Mouse (Mus musculus) limb, embryonic 14.5 days (tissue): Measurements from ENCODE around the gene Ppip5k1. TPM values are rescaled to one million over a fixed set of nuclear protein-coding genes. Genes with fewer than 3 reads are reported as not detected.

ENCODE experiments used
- ATAC-seq: fragments of 200-750 bp; cut with Nextera tagmentation; 2 replicates; pipeline ENCODE4 v1.8.0; 2017; ENCODE audit warnings: low read depth, moderate number of reproducible peaks, moderate TSS enrichment; ENCODE audit not compliant: low FRiP score
- DNase-seq: peaks from one replicate; pipeline ENCODE4 v3.0.0-alpha.2; 2015; ENCODE audit warnings: low spot score
- H3K27ac ChIP-seq: fragments of 300-500 bp; sonication (generic); replicated peaks from 2 replicates; pipeline ENCODE4 v1.5.1; 2014; ENCODE audit warnings: low read depth, mild to moderate bottlenecking, low read length, moderate library complexity, mixed read lengths
- H3K27me3 ChIP-seq: fragments of 300-500 bp; sonication (generic); 2 replicates; pipeline ENCODE4 v1.6.1; 2014; ENCODE audit warnings: low read length, mixed read lengths; ENCODE audit not compliant: control insufficient read depth, insufficient read depth
- H3K36me3 ChIP-seq: fragments of 300-500 bp; sonication (generic); 2 replicates; pipeline ENCODE4 v1.6.1; 2014; ENCODE audit warnings: mild to moderate bottlenecking, low read length, moderate library complexity, mixed read lengths; ENCODE audit not compliant: control insufficient read depth, insufficient read depth
- H3K4me1 ChIP-seq: fragments of 300-500 bp; sonication (generic); 2 replicates; pipeline ENCODE4 v1.6.1; 2014; ENCODE audit warnings: antibody characterized with exemption, low read length, mixed read lengths; ENCODE audit not compliant: control insufficient read depth, insufficient read depth
- H3K4me2 ChIP-seq: fragments of 300-500 bp; sonication (generic); replicated peaks from 2 replicates; pipeline ENCODE4 v1.6.1; 2014; ENCODE audit warnings: low read depth, mild to moderate bottlenecking, low read length, moderate library complexity; ENCODE audit not compliant: severe bottlenecking
- H3K4me3 ChIP-seq: fragments of 300-500 bp; sonication (generic); replicated peaks from 2 replicates; pipeline ENCODE4 v1.5.1; 2014; ENCODE audit warnings: low read length
- H3K9ac ChIP-seq: fragments of 300-500 bp; sonication (generic); 2 replicates; pipeline ENCODE4 v1.6.1; 2014; ENCODE audit warnings: mild to moderate bottlenecking, low read depth, low read length, moderate library complexity; ENCODE audit not compliant: severe bottlenecking
- H3K9me3 ChIP-seq: fragments of 300-500 bp; sonication (generic); 2 replicates; pipeline ENCODE4 v1.6.1; 2016; ENCODE audit warnings: low read length; ENCODE audit not compliant: control insufficient read depth
- POLR2A ChIP-seq: fragments of 200-500 bp; IDR thresholded peaks from 2 replicates; pipeline ENCODE4 v1.8.0; 2012; ENCODE audit warnings: inconsistent platforms, mild to moderate bottlenecking, moderate library complexity, borderline replicate concordance; ENCODE audit not compliant: insufficient read depth, insufficient read length; ENCODE audit errors: extremely low read depth
- WGBS: fragments of 180-500 bp; shearing (Covaris S2); extraction: QIAGEN DNeasy Blood & Tissue Kit; methylation state at CpG from one replicate; pipeline ENCODE4 v1.1.7; 2014; 5-methylcytosine and 5-hydroxymethylcytosine counted together
- polyA plus RNA-seq, 2 experiments: library from polyadenylated mRNA; depleted of rRNA in 1 of 2; stranded (reverse) in 1 of 2; unstranded in 1 of 2; fragments of >200 nt; fragmentation: Nextera tagmentation in 1 of 2; extraction: Ambion mirVana in 1 of 2; gene quantifications; 2 replicates each; pipeline versions ENCODE4 v1.2.1 to v1.2.3; 2012 to 2014

Ppip5k1 gene
- polyA plus RNA-seq, 2 experiments: 7.6 to 13.0 TPM

DNA sequence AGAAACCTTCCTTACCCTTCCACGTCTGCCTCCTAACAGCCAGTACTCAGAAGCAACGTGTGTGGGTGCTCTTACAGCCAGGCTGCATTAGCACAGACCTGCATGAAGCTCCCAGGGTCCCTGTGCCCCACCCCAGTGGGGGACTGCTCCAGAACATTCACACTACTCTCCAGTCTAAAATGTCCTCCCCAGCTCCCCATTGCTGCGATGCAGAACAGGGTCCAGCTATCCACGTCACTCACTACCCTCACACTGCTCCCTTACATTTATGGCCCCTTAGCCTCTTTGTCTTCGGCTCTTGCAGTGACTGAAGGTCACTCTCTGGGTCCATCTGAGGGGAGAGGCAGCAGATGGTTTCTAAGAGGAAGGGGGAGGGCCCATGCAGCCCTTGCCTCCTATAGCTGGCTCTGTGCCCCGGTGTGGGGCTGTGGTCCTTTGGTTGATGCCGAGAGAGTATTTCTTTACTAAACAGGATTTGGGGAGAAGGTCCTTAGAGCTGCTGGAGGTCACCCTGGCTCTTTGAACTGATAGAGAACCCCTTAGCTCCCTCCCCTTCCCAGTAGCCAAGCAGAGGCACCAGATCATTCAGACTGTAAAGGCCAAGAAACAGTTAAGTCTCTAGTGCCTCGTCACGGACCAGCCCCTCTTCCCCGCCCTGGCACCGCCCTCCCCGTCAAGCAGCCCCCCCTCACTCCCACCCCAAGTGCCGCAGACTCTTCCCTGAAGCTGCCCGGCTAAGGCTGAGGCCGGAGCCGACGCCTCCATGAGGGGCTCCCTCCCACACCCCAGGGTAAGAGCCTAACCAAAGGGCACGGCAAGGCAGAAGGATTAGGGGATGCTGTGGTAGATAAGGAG lies 60.2 kb downstream of the Ppip5k1 start:
- peak overlapping the region; percentile 64 for H3K4me2 ChIP-seq
- peaks cover 8% of the 10 kb centered on the region; the same call in 1 of the 2 replicates for H3K36me3 ChIP-seq
- TF ChIP-seq POLR2A: no peak
- no peaks in the 10 kb centered on the region for H3K9me3 ChIP-seq
- WGBS: 2% methylated on average over 17 of the region's 18 CpGs
- H3K4me1 ChIP-seq: peaks cover 19% of the 10 kb centered on the region
- peak; percentile 78 for DNase-seq
- no peak overlapping the region for H3K27ac ChIP-seq
- peak overlapping the region; percentile 53 for H3K9ac ChIP-seq
- H3K4me3 ChIP-seq: peak overlapping the region; percentile 49
- peaks cover 26% of the 10 kb centered on the region for H3K27me3 ChIP-seq
- peak; percentile 85 for ATAC-seq

DNA sequence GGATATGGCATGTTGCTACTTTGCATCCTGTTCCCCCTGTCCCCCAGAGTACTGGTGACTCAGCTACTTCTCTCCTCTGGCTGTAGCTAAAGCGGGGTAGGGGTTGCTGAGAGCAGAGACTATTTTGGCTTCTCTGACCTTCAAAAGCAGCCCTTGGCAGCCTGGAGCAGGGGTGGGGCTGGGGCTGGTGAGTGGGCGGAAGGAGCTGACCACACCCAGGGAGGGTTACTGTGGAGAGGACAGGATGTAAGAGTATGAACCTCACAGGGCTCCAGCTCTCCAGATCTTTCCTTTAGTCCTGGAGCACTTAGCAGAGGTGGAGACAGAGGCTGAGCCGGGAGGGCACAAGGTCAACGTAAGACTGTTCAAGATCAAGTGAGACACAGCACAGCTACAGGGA lies 61.0 kb downstream of the Ppip5k1 start:
- no peak overlapping the region for H3K27ac ChIP-seq
- DNase-seq (no peak), ATAC-seq (no peak)
- H3K27me3 ChIP-seq: peaks cover 26% of the 10 kb centered on the region
- peaks cover 22% of the 10 kb centered on the region for H3K4me1 ChIP-seq
- no peaks in the 10 kb centered on the region for H3K9me3 ChIP-seq
- no peak for TF ChIP-seq POLR2A
- H3K36me3 ChIP-seq: 0 out of 2 replicates have a peak, but pooled peaks cover 1% of the 10 kb centered on the region
- H3K9ac ChIP-seq: no peak overlapping the region
- peak overlapping the region; percentile 49; the same call in 1 of the 2 replicates for H3K4me3 ChIP-seq
- WGBS: 21% methylated on average over 4 of the region's 4 CpGs
- peak overlapping the region; percentile 64 for H3K4me2 ChIP-seq

DNA sequence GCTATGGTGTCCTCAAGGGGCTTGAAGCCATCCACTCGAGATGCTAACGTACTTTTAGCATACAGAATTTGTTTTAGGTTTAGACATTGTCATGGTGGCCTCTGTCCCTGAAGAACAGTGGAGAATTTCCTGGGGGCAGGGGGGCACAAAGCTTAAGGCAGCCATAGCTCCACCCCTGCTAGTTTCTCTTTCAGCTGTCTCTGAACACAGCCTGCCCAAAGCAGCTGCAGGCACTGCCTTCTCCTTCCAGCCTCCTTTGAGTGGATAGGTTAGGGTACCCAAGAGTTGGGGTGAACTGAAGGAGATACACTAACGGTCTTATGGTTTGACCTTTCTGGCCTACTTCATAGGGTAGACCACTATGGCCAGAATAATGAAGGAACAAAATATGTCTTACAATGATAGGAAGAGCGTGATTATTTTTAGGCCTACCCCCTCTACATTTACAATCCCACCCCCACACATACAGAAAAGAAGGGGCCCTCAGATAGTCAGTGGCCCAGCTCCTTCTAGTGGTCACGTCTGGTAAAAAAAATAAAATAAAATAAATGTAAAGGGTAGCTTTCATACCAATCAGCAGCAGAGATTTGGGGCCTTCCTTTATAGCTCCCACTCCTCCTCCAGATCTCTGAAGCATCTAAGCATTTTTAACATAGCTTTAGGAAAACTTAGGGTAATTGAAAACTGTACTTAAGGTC lies 62.7 kb downstream of the Ppip5k1 start:
- ATAC-seq: no peak
- DNase-seq: no peak

DNA sequence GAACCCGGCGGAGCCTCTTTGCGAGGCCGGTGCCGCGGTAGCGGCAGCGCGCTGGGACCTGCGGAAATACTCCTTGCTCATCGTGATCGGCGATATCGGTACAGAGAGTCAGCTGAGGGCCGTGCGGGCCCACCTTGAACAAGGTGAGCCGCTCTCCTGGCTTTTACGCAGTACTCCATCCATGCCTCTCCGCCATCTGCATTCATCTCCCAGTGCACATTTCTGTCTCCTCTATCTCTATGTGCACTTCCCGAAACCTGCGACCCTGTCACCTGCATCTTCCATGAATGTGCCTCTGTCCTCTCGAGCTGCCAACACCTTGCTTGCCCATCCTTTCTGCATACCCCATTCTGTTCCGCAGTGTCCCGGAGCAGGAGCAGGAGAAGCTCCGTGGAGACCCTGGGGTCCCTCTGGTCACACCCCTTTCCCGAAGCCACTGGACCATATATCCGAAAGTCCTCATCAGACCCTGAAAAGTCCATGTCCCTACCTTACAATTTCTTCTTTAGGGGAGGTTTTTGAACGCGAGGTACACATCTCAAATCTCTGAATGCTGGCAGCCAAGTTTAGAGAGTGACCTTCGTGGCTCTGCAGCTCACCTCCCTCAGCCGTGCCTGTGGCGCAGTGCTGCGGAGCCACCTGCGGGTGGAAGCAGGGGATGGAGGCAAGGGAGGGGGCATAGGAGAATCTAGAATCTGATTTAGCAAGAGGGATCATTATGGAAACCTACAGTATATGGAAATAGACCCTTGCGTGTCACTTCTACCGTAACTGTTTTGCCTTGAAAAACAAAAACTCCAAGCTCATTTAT lies 65.3 kb downstream of the Ppip5k1 start:
- H3K4me1 ChIP-seq: peaks cover 12% of the 10 kb centered on the region
- H3K27me3 ChIP-seq: peaks cover 8% of the 10 kb centered on the region; the same call in 1 of the 2 replicates
- no peak for TF ChIP-seq POLR2A
- no peak overlapping the region for H3K27ac ChIP-seq
- WGBS: 5% methylated on average over 35 of the region's 36 CpGs
- ATAC-seq (peak; percentile 39; the same call in 1 of the 2 replicates), DNase-seq (no peak)
- peak overlapping the region; percentile 76 for H3K4me2 ChIP-seq
- H3K9me3 ChIP-seq: no peaks in the 10 kb centered on the region
- 0 out of 2 replicates have a peak overlapping the region, but pooled peaks have one; percentile 1 for H3K9ac ChIP-seq
- H3K4me3 ChIP-seq: peak overlapping the region; percentile 48
- H3K36me3 ChIP-seq: no peaks in the 10 kb centered on the region

More for the DNA sequence above, 62.7 kb downstream of the Ppip5k1 start:
- H3K4me1 ChIP-seq: peaks cover 22% of the 10 kb centered on the region
- H3K9ac ChIP-seq: no peak overlapping the region
- H3K9me3 ChIP-seq: no peaks in the 10 kb centered on the region
- H3K36me3 ChIP-seq: no peaks in the 10 kb centered on the region
- H3K4me2 ChIP-seq: no peak overlapping the region
- H3K27ac ChIP-seq: no peak overlapping the region
- 62% methylated on average over 5 of the region's 5 CpGs for WGBS
- H3K27me3 ChIP-seq: peaks cover 16% of the 10 kb centered on the region
- TF ChIP-seq POLR2A: no peak
- H3K4me3 ChIP-seq: no peak overlapping the region
